Mouse (Mus musculus) lung, adult 2 months (tissue): ENCODE measurements around the gene Btk.
A peak's percentile ranks its signal among the peaks of the same experiment; 100 is the strongest.

Experiments
- CTCF ChIP-seq: fragments of 200-500 bp; IDR thresholded peaks from 2 replicates; pipeline ENCODE4 v1.5.1; 2011; ENCODE audit warnings: mild to moderate bottlenecking, low read length, control low read depth; ENCODE audit not compliant: insufficient read depth
- POLR2A ChIP-seq: fragments of 200-500 bp; IDR thresholded peaks from 2 replicates; pipeline ENCODE4 v1.6.1; 2011; ENCODE audit warnings: low read depth, mild to moderate bottlenecking, control low read depth, low read length, borderline replicate concordance; ENCODE audit errors: extremely low read depth

DNA sequence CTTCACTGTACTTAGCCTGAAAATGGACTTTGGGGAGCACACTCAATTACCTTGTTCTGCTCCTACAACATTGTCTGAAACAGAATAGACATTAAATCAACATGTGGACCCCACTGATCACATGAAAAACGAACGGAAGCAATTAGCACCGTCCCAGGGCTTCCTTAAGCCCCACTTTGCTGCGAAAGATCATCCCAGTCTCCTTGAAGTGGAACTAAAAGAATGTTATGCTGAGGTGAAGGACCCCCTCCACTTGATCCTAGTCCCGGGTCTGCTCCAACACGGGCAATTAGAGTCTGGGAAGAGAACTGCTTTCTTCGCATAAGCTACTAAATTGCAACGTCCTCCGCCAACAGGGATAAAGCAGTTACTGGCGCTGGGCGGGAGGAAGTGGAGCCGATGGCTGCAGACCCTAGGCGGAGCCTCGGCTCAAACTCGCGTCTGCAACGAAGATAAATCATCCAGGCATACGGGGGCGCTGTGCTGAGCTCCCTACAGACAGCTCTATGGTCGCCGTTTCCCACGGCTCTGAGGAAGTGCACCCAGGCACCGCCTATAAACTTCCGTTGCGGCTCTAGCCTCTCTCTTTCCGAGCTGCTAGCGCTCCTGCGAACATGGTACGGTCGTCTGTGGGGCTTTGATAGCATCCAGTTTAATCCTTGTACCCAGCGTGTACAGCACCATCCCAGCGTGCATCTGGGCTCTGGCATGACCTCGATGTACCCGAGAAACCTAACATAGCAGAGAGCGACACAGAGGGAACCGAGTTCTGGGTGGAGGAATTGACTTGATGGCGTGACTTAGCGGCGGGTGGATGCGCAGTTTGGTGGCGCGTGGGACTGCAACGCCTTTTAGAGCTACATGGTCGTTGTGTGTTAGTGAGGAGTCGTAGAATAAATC lies 2.0 kb upstream of the Btk start, which contains the start of gene Rpl36a:
- TF ChIP-seq CTCF (peak; percentile 54), POLR2A (peak; percentile 97)
